Mouse (Mus musculus): Measurements from ENCODE around the gene Rasgrp3.
"Not testable (repeated sequence)": the region's sequence is repeated elsewhere in the genome, so short reads cannot be mapped to it uniquely, and the experiment has no call there.

The Rasgrp3 gene

DNA sequence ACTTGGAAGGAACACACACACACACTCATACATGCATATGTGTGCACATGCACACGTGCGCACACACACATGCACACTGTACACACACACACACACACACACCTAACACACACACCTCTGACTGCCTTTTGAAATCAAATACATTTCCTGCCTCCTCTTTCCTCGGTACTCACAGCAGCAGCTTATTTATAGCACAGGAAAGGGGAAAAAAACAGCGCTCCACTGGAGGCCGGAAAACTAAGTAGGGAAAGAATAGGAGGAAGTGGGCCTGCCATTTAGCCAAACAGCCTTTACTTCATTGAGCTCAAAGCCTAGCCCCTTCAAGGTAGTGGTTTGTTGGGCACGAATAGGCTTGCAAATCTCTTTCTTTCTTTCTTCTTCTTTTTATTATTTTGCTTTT, at the start of gene Rasgrp3:
Gene Rasgrp3 (plus strand): TSS at position 298 of the 400 bp plus-strand sequence.
- DNase-seq (ENCODE audit: low spot score in 2 of 2): no peak

GRCm38 (mm10) chr17:75388402-75388801, 47.3 kb upstream of the Rasgrp3 start:
- DNase-seq (ENCODE audit: low spot score in 2 of 2): peak in 1 of 2 experiments; percentile 2

GRCm38 (mm10) chr17:75390142-75390541, 45.6 kb upstream of the Rasgrp3 start:
- peak; percentile 37 to 39 for DNase-seq (ENCODE audit: low spot score in 2 of 2)

DNA sequence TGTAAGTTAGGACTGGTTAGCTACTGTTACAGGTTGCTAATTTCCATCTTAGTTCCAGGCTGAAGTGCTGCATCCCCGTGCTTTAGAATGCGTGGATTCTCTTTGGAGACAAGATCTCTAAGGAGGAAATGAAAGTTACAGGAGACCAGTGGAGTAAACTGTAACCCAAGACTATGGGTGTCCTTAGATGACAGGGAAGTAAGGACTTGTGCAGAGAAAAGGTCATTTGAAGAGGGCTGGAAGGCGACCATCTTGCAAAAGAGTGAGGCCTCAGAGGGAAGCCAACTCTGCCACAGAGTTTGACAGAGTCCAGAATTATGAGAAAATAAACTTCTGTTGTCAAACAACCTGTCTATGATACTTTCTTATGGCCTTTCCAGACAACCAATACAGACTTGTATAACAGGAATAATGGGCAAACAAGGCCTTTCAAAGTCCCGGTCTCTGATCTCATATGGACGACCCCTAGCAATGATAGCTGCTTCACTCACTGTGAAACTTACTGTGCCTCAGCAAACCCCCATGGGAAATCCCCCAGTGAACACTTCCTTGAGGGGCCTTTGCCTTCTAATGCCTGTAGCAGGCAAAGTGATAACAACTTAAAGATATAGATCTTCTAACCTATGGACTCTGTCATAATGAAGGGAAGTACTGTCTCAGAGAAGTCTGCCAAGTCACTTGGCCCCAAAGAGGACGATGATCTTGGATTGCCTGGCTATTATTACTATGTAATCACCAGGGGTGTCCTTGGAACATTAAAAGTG, 44.1 kb upstream of the Rasgrp3 start:
- peak in 1 of 2 experiments; percentile 11 for DNase-seq (ENCODE audit: low spot score in 2 of 2)

DNA sequence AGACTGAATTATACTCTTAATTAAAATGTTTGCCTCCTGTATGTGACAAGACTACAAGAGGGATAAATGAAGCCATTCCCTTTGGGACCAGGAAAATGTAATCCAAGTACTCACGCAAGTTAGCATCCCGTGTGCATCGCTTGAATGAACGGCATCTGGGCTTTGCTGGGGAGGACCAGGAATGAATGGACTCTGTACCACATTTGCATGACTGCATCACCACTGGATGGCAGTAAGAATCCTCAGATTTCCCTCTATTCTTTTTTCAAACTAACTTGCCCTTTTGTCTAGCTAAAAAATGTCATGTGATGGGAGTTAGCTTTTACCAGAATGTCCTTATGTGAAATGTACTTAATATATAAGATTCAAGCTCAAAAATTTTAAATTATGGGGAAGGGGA, 29.3 kb upstream of the Rasgrp3 start:
- peak; percentile 40 to 51 for DNase-seq (ENCODE audit: low spot score in 2 of 2)

DNA sequence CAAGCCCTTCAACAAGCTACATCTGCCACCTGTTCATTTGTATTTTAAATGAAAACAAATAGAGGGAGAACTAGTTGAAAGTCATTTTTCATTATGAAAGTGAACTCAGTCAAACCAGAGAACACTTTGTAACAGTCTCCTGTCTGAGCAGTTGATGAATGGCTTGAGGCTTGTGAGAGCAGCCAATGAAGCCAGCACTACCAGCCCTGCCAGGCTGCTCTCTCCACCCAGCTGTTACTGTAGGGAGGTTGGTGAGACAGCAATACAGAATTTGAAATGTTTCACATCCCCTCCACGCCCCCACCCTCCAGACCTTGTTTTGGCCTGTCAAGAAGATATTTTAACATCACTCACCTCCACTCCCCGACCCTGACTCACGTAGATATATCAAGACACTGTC, 18.8 kb upstream of the Rasgrp3 start:
- no peak for DNase-seq (ENCODE audit: low spot score in 2 of 2)

DNA sequence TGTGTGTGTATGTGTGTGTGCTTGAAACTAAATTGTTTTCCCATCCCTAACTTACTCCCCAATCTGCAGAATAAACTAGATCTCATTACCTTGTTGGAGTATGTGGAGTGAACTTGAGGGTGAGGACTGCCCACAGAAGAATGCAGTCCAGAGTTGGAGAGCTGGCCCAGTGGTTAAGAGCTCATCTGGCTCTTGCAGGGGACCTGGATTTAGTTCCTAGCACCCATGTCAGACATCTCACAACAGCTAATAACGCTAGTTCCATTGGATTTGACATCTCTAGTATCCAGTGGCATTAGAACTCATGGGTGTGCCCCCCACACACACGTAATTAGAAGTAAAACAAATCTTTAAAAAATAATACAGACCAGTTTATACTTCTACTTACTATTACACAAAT, 1.5 kb upstream of the Rasgrp3 start:
- no peak for DNase-seq (ENCODE audit: low spot score in 2 of 2)

GRCm38 (mm10) chr17:75434871-75435270, 825 bp upstream of the Rasgrp3 start:
- no peak for DNase-seq (ENCODE audit: low spot score in 2 of 2)

- DNase-seq (ENCODE audit: low spot score in 2 of 2): no peak
Measured at GRCm38 (mm10) chr17:75436095-75436494, 399 bp downstream of the Rasgrp3 start.

GRCm38 (mm10) chr17:75436819-75437218, 1.1 kb downstream of the Rasgrp3 start:
- no peak for DNase-seq (ENCODE audit: low spot score in 2 of 2)

GRCm38 (mm10) chr17:75437239-75437750, 1.6 kb downstream of the Rasgrp3 start:
- no peak for DNase-seq (ENCODE audit: low spot score in 2 of 2)

DNA sequence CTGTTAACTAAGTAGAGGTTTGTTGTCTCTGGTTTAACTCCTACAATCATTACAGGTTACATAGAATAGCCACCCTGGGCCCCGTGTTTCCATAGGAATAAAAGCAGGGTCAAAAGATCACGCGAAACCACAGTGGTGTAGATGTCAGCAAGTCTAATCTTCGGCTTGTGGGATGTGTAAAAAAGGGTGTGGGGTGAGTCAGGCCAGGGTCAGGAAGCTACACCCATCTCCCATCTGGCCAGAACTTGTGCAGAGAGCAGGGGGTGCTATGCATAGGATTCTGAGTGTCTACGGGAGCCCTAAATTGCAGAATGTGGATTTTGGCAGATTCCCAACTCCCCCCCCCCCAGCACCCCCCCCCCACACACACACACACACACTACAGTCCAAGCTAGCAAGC, 2.5 kb downstream of the Rasgrp3 start:
- DNase-seq (ENCODE audit: low spot score in 2 of 2): no peak

- DNase-seq (ENCODE audit: low spot score in 2 of 2): no peak
Measured at GRCm38 (mm10) chr17:75439062-75439461, 3.4 kb downstream of the Rasgrp3 start.

DNA sequence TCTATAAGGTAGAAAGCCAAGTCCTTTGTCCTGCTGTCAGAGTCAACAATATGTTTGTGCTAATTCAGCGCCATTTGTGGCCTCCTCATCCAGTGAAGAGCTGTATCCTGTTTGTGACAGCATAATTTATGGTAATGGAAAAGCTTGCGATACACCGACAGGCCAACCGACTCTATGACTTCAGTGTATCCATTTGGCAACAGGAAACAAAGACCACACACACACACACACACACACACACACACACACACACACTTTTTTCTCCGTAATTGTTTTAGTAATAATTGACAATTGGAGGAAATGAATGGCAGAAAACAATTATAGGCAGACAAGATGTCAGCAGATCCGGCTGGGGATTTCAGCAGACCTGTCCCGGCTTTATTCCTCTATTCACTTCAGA, 4.9 kb downstream of the Rasgrp3 start:
- DNase-seq (ENCODE audit: low spot score in 2 of 2): no peak

DNA sequence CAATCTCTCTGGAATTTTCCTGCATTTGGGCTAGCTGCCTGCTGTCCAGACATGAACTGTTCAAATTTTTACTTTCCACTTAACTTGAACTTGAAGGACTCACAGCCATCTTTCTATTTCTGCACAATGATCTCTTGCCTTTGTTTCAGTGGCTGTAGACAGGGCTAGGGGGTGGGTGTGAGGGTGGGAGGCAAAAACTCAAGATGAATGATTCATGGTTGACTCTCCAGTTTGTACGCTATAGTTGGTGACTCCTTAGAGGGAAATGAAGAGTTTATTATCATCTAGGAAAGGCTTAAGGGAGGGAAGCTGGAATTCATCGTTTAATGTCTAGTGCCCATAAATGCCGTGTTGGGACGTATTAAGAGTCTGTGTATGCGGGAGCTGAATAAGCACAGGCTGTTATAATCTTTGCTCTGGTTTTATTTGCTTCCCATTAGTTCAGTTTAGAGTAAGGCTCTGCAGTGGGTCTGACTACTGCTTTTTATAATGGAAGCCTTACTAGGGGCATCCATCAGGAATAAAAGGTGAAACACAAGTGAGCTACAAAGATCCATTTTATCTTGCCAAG, 5.6 kb downstream of the Rasgrp3 start:
- DNase-seq (ENCODE audit: low spot score in 2 of 2): no peak

GRCm38 (mm10) chr17:75442352-75442751, 6.7 kb downstream of the Rasgrp3 start:
- DNase-seq (ENCODE audit: low spot score in 2 of 2): no peak

DNA sequence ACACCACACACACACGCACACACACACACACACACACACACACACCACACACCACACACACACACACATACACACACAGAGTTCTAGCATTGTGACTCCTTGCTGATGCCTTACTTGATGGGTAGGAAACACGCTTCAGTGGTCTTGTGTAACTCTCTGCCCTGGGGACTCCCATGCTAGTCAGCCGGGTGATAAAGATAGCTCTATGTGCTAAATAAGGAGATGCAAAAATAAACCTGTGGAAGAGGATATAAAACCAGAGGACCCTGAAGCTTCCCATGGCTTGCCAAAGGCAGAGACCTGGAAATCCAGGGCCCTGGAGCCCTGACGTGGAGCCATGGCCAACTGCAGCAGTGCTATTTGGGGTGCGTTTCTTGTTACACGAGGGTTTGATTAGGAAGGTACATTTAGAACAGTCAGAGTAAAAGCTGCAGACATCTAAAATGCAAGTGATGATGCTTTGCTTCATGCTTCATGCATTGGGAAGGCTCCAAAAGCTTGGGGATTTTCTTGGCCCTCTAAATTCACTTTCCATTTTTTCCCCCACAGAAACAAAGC, 7.4 kb downstream of the Rasgrp3 start:
- DNase-seq (ENCODE audit: low spot score in 2 of 2): peak; percentile 39 to 65

DNA sequence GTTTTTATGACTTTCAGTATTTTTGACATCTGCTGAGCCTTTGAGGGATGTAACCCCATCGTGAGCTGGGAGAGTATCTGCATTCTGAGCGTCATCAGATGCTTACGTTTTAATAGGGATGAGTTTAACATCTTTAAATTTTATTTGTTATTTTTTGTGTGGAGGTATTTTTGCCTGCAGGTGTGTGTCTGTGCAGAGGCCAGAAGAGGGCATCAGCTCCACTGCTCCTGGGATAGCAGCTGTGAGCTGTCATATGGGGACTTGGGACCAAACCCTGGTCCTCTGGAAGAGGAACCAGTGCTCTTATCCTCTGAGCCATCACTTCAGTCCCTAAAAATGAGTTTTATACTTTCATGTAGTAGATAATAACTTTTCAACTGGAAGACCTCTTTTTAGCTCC, 12.6 kb downstream of the Rasgrp3 start:
- DNase-seq (ENCODE audit: low spot score in 2 of 2): no peak

DNA sequence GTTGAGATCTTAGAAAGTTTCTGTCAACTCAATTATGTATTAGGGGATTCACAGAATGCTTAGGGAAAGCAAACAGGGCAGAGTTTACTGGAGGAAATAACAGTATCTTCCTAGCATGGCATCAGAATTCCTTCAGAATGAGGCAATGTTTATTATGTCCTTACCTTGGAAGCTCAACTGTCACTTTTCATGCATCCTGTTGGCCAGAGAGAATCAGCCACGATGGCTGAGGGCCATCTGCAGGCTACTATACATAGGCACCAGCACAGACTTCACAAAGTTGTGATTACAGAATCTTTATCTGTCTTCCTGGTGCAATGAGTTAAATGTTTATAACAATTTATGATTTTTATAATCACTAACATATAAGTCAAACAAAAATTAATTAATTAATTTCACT, 13.3 kb downstream of the Rasgrp3 start:
- DNase-seq (ENCODE audit: low spot score in 2 of 2): no peak

GRCm38 (mm10) chr17:75452313-75452712, 16.6 kb downstream of the Rasgrp3 start:
- peak in 1 of 2 experiments; percentile 53 for DNase-seq (ENCODE audit: low spot score in 2 of 2)

GRCm38 (mm10) chr17:75453639-75454038, 17.9 kb downstream of the Rasgrp3 start:
- DNase-seq (ENCODE audit: low spot score in 2 of 2): no peak

GRCm38 (mm10) chr17:75456096-75456495, 20.4 kb downstream of the Rasgrp3 start:
- not testable (repeated sequence) for DNase-seq (ENCODE audit: low spot score in 2 of 2)

DNA sequence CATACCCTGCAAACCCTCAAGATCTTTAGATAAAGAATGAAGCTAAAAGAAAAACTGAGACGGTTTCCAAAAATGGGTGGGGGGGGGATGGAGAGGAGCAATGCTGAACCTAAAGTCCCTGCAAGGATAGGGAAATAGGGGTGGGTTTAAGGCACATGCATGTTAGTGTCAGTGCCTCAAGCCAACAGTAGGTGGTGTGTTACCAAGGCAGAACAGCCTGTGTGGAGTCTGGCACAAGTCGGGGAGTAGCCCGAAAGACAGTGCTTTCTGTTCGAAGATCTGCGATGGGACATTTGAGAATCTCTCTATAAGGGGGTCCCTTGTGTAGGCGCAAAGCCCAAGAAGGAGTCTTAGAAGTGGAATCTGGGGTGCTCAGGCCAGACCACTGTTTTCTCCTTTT, 24.9 kb downstream of the Rasgrp3 start:
- DNase-seq (ENCODE audit: low spot score in 2 of 2): no peak
